Mouse (Mus musculus) layer of hippocampus, adult 9-10 months (tissue): ENCODE measurements around the gene Cebpe.

ENCODE experiments used
- DNase-seq: peaks from one replicate; pipeline ENCODE4 v3.0.0; 2022; ENCODE audit warnings: low spot score

The Cebpe gene

DNA sequence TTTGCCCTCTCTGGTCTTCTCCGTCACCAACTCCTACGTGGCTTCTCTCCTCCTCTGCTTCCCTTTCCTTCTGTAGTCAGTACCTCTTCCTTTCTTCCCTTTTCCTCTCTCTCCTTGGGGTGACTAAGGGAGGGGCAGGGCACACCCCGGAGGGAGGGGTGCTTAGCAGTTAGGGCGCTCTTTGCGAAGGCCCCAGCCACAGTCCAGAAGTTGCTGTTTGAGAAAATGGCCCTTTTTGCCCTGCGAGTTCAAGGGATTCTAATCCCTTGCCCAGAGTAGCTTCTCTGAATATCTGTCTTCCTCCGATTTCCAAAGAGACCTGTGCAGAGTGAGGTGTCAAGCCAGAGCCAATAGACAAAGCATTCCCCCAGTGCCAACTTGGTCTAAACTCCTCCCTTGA, at the start of gene Cebpe:
Cebpe (minus strand) TSS at position 101 of the 400 bp plus-strand sequence.
- DNase-seq = no peak

DNA sequence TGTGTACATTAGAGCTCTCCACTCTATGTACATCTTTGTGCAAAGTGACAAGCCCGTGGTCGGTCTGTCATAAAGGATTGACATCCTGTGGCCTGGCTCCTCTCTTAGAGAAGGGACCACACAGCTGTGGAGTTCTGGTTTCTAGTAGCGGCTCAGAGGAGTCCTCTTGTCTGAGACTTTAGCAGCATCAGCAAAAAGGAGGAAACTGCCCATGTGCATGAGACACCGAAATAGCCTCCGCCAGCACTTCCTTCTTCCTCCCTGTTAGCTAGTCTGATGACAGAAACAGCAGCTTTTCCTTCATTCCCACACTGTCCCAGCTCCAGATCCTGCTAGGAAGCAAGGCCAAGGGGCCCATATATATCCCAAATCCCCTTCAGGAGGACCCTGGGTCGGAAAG, 44.4 kb upstream of the Cebpe start:
- DNase-seq = no peak

DNA sequence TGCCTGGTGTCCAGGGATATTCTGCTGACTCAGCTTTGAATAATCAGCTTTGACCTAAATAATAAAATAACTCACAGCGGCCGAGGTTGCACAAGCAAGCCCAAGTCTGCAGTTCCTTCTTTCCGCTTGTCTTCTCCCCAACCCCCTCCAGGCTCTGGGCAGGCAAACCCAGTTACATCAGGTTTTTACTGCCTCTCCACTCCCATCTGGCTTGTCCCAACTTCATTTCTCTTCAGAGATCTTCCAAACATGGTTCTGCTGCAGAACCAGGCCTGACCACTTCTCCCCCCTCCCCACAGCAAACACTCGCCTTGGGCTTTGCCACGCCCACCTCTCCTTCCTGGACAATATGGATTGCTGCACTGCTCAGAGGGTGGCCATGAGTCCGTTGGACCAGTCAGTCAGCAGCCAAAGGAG, 42.6 kb upstream of the Cebpe start:
- DNase-seq = no peak

DNA sequence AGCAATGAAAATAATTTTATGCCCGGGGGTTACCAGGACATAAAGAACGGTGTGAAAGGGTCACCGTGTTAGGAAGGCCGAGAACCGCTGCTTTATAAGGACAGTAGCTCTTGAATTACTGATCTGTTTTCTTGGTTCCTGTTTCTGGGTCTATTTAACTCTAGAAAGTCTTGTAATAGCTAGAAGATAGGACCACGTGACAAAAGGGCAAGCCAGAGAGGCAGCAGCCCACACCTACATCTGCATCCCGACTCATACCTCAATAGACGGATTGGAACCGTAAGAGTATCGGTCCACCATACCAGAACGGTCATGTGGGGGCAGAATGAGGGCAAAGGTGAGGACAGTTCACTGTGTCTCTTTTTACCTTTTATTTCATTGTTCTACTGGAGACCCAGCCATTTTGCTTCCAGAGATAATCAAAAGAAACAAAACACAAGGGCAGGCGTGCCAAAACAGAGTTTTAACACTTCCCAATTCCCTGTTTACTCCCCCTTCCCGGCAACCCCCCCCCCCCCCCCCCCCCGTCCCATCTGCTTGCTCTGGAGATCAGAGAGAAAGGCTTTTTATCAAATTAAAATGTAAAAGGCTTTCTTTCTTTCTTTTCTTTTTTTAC, 42.1 kb upstream of the Cebpe start:
- DNase-seq = no peak

DNA sequence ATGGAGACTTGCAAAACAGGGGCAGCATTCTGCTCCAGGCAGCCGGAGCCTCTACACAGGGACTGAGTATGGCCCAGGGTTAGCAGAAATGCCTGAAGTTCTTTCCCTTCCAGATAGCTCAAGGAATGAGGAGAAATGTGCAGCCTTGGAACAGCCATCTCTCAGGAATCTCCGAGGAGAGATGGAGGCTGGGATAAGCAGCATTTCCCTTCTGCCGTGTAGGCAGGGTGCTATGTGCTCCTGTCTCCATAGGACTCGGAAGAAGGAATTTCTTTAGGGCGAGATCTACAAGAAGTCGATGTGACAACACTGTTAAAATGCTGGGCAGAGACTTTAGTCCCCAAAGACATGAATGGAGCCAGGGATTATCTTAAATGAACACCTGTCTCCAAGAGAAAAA, 41.0 kb upstream of the Cebpe start:
- DNase-seq = no peak

DNA sequence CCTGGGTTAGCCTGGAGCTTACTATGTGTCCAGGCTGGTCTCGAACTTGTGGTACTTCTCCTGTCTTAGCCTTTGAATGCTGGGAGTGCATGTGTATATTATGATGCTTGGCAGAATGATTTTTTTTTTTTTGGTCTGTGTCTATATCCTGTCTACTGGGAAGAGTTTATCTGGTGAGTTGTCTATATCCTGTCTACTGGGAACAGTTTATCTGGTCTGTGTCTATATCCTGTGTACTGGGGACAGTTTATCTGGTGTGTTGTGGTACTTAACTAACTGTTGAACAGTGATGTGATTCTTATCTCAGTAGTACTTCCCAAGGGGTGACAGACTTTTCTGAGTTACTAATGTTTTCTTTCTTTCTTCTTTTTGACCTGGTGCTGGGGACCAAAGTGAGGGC, 39.8 kb upstream of the Cebpe start:
- no peak for DNase-seq

DNA sequence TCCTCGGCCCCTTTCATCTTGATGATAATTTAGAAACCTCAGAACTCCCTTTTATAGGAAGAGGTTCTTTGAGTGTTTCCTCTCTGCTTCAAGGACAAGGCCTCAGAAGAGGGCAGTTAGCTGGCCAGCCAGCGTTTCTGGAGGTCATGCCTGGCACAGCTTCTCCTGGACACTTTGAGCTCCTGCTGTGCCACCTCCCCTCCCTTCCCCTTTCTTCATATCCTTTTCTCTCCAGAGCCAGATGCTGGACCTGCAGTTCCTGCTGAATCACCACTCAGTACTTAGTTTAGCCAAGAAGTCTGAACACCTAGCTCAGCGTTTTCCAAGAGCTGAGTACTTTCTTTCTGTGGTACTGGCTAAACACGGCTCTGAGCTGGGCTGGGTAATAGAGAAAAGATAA, 37.3 kb upstream of the Cebpe start:
- no peak for DNase-seq

DNA sequence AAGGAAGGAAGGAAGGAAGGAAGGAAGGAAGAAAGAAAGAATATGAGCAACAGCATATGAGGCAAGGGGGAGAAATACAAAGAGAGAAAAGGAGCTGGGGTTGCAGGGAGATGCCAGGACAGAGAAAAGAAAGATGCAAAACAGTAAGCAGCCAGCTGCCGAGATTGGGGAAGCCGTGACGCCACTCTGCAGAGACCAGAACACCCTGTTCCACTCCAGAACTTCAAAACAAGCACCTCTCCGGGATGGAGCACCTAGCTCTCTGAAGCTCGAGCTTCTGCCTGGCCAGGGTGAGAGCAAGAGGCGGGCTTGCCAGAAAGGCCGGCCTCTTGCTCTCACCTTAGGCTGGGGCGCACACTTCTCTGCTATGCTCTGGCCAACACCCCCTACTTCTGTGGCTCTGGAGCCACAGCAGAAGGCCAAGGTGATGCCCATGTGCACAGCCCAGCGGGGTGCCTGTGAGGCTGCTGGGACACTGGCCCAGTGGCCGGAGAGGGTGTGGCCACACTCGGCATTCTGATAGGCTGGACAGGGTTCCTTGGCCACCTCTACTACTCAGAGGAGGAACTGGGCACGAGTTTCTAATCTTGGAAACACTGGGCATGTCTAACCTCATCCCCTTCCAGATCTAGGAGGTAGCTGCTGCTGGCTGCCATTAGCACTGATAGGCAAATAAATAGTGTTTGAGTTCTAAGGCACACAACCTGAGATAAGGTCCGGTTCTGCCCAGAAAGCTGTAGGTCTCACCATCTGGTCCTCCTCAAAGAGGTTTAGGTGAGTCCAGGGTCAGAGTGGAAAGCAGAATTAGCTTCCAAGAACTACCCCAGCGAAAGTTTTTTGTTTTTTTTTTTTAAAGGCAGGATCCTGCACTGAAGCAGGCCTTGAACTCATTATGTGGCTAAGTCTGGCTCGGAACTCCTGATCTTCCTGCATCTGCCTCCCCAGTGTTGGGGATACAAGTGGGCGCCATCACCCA, 36.3 kb upstream of the Cebpe start:
- DNase-seq = no peak

DNA sequence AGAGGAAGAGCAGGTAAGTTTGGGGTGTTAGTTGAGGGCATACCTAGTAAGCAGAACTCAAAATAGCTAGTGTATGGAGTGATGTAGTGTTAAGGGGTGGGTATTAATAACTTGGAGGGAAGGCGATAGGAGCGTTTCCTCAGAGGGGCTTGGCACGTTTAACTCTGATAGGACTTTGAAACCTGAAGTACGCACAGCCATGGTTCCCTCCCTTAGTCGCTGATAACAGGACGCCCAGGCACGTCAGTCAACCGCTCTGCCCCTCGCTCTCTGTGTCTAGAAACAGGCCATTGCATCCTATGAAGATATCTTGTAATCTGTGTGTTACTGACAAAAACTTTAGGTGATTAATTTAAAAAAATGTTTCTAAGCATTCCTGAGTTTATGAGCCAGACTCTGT, 34.1 kb upstream of the Cebpe start:
- DNase-seq = no peak

DNA sequence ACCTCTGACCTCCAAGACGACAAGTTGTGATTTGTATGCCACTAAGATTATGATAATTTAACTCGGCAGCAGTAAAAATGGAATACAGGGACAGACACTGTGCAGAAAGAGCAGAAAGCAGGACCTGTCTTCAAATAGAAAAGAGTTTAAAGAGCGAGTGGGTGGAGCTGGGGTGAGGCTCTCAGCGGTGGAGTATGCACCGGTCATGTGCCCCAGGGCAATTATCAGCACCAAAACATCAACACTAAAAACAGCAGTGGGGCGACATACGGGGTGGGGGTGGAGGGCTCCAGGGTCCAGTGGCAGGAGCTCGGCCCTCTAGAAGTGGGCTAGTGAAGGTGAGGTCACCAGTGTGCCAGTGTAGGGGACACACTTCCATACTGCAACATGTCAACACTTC, 32.5 kb upstream of the Cebpe start:
- no peak for DNase-seq

DNA sequence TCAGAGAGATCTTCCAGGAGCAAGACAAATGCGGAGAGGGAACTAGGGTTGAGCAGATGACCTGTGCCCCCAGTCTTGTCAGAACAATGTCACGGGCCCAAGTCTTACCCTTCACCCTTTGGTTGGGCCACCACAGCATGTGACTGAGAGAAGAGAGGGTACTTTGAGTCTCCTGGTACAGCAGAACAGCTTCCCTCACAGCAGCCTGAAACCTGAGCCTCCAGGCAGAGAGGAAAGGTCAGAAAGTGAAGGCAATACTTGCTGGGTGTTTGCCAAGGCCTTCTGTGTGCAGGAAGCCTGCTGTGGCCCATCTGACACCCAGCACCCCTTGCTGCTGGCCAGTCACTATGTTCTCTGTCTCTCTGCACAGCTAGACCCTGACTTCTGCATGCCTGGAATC, 30.4 kb upstream of the Cebpe start:
- DNase-seq = no peak

DNA sequence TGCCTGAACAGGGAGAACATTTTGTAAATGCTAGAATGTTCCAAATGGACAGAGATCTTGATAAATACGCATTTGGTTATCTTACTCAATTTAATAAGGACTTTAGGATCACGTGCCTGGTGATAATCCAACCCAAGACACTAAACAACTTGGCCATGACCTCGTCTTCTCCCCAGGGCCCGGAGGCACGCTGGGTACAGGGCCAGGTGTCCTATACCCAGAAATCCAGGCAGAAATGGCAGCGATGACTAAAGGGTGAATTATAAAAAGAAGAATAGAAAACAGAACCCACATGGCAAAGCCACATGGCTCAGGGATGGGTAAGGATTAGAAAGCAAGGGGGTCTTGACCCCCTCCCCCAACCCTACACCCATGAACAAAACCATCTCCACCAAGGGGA, 29.7 kb upstream of the Cebpe start:
- DNase-seq = no peak

DNA sequence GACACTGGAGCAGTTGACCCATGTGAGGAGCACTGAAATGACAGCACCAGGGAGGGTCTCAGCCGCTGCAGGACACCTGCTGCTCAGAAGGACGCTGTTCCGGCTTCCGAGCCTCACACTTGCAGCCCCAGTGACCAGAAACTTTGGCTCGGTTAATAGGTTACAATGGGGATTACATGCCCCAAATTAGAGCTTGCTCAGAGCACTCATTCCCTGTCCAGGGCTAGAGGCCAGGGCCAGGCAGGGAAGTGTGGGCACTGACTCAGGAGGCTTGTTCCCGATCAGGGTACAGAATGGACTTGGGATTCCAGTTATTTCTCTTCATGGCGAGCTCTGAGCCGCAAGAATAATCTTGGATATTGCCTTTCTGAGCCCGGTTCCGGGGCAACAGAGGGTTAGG, 25.7 kb upstream of the Cebpe start:
- DNase-seq = no peak

DNA sequence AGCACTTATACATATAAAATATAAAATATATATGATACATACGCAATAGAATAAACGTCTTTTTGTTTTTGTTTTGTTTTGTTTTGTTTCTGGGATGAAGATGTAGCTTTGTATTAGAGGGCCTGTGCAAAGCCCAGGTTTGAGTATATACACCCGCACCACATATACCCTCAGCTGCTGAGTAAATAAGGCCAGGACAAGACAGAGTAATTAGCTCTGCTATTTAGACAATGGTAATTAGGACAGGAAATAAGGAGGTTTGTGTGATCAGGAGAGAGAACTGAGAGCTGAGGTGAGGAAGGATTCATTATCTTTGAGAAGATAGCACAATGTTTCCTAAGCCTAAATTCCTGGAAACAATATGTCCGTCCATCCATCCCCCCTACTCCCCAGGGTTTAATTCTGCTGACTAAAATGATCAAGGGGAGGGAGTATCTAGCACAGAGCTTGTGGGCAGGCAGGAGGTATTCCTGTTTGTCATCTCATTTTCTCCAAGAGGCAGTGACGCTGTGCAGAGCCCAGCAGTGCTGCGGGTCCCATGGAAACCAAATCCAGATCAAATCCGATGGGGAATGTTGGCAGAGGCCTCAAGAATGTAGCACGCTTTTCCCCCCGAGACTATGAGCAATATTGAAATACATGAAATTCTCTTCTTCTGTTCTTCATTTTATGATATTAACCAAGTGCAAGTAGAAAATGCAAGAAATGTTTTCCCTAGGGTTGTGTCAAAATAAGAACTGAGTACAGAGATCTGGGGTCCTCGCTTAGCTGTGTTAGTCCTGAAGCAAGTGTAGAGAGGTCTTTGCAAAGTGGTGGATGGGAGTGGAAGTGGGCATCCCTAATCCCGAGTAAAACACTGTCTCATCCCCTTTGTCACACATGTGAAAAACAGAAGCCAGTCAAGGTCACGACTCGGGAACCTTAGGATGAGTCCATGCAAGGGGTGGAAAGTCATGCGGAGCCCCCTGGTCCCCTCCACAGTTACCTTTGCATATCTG, 24.9 kb upstream of the Cebpe start:
- DNase-seq = no peak

DNA sequence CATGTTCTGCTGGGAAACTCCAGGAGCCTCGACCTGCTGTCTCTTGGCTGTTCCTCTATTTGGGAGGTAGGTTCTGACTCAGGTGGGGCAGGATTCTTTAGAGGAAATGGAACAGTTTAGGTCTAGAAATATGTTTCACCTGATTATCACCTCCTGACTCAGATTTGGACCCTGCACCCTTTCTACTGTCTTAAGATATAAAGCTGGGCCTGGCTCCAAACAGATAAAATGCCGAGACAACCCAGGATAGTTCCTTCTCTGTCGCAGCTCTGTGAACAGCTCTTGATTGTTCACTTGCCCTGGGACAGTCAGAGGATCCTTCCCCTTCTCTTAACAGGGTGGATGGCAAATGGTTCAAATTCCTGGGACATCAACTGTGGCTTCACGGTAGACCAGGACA, 23.2 kb upstream of the Cebpe start:
- DNase-seq = no peak

DNA sequence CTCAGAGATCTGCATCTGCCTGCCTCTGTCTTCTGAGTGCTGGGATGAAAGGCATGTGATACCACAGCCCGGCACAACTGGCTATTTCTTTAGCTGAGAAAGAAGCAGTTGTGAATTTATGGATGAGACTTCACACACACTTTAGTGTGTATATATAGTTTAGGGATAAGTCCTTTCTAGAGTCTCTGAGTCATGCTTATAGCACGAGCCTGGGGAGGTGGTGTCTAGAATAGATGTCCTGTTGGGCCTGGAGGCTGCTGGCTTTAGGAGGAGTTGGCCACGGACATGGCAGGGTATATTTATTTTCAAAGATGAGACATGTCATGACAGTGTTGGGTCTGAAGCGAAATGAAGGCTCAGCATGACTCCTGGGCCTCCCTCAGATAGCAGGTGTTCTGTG, 22.0 kb upstream of the Cebpe start:
- DNase-seq = no peak

DNA sequence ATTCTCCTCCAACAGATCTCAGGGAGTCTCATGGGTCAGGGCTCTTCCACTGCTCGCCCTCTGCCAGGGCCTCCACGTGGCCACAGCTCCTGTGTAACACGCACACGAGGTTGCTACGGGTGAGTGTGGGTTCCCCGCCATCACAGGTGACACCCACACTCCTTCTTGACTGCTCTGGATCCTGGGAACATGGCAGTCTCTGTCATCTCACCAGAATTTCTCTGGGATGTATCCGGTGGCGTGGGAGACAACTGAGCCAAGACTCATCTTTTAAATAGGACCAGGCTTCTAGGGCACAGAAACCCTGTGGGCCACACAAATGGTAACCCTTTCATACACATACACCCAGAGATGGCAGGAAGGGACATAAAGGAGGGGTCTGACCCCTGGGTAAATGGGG, 20.2 kb upstream of the Cebpe start:
- DNase-seq = no peak

DNA sequence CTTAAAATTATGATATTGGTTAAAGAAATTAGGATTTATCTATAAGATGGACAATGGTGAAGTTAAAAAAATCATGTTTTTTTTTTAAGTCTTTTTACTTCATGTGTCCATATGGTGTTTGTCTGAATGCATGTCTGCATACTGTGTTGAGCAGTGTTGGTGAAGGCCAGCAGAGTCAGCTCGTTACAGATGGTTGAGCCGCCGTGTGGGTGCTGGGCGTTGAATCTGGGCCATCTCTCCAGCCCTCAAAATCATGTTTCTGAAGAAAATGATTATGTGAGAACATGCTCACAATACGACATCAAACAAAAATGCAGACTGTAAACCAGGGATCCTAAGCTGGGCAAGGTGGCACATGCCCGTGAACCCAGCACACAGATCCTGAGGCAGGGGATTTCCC, 18.3 kb upstream of the Cebpe start:
- no peak for DNase-seq

DNA sequence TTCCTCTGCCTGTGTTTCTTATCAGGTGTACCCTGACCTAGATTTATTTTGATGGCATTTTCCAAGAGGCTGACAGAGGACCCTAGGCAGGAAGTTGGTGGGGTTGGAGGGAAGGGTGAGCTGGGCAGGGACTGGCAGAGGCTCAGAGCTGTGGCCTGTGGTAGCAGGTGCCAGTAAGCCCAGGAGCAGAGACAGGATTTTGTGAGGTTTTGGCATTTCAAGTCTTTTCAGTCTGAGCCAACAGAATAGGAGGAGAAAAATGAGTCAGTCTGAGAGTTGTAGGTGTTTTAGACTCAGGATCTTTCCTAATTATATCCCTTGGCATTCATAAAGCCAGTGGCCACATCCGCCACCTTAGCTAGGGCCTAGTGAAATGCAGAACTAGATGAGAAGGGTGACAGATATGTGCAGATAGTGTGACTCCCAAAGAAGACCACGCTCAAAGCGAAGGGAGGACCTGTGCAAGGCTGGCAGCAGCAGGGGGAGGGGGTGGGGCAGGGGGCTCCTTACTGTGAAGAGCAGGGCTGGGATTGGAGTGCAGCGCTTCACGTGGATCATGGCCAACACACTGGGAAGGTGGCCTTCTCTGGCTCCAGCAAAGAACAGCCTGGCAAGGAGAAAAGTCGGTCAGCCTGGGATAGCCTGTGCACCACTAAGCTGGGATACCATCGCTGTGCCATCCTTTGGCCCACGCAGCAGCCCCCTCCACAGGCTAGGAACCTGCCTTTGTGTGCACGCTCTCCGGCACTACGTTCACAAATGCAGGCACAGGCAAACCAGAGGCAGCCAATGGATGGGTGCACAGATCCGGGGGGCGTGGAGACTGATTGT, 17.1 kb upstream of the Cebpe start:
- DNase-seq = no peak

DNA sequence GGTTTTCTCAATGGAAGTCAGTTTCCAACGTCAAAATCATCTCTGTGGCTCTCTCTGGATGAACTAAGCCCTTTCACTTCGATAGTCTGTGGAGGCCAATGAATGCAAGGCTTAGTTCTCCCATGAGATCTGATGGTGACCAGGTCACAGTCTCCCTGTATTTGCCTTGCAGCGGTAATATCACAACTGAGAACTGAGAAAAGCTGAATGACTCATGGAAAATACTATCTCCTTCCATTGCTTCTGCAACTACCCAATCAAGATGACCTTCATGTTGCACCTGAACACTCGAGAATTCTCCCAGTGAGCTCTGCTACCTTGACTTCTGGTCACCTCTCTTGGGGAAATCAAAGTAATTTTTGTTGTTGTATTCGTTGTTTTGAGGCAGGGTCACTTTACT, 15.6 kb upstream of the Cebpe start:
- DNase-seq = no peak

DNA sequence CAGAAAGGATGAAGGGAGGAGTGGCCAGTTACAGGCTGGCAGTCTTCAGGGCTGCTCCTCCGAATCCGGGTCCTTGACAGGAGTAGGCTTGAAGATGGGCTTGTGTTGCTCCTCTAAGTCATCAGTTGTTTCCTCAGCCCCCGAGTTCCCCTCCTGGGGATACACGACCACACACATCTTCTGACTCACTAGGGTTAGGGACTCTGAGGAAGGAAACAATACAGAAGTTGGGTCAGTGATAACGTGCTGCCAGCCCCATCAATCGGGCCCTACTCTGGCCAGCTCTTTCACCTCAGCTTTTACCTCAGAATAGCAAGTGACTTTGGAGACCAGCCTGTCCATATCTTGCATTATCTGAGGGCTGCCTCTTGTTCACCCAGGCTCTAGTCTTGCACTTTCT, 12.1 kb upstream of the Cebpe start:
- no peak for DNase-seq

DNA sequence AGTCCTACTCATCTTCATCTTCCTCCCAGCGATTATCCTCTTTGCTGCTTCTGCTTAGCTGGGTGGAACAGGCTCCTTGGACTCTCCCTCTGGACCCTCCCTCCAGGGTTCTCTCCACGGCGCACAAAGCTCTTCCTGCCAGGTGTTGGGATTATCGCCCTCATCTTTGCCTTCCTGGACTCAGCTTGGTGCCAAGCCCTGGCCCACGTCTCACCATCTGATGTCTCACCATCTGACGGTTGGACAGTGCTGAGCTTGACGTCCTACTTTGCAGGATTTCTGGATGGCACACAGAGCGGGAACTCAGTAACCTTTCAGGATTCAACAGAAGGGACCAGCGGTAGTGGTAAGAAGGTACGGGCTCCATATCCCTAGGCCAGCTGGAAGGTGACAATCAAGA, 9.7 kb upstream of the Cebpe start:
- DNase-seq = no peak
